Mouse (Mus musculus) testis, adult 2 months (tissue): ENCODE results near the gene Hoxd10. TPM values are rescaled to one million over a fixed set of nuclear protein-coding genes. Genes with fewer than 3 reads are reported as not detected.

Experiments used
- H3K27ac ChIP-seq: fragments of 200-500 bp; 2 replicates; pipeline ENCODE4 v1.5.1; 2012; ENCODE audit warnings: low read depth, low read length; ENCODE audit not compliant: control insufficient read depth, insufficient read depth
- H3K27me3 ChIP-seq: fragments of 200-500 bp; 2 replicates; pipeline ENCODE4 v1.6.1; 2012; ENCODE audit warnings: mild to moderate bottlenecking, low read length, moderate library complexity; ENCODE audit not compliant: control insufficient read depth, insufficient read depth
- H3K36me3 ChIP-seq: fragments of 200-500 bp; 2 replicates; pipeline ENCODE4 v1.6.1; 2012; ENCODE audit warnings: mild to moderate bottlenecking, low read length; ENCODE audit not compliant: control insufficient read depth, insufficient read depth
- H3K4me1 ChIP-seq: fragments of 200-500 bp; 2 replicates; pipeline ENCODE4 v1.6.1; 2012; ENCODE audit warnings: low read length; ENCODE audit not compliant: control insufficient read depth, insufficient read depth
- H3K4me3 ChIP-seq: fragments of 200-500 bp; 2 replicates; pipeline ENCODE4 v1.5.1; 2012; ENCODE audit warnings: low read depth, mild to moderate bottlenecking, low read length, moderate library complexity, mixed read lengths; ENCODE audit not compliant: control insufficient read depth
- CTCF ChIP-seq: fragments of 200-500 bp; IDR thresholded peaks from 2 replicates; pipeline ENCODE4 v1.5.1; 2012; ENCODE audit warnings: low read depth, mild to moderate bottlenecking, inconsistent platforms, low read length, moderate library complexity; ENCODE audit not compliant: control insufficient read depth, insufficient read depth, insufficient replicate concordance
- POLR2A ChIP-seq: fragments of 200-500 bp; IDR thresholded peaks from 2 replicates; pipeline ENCODE4 v1.6.1; 2012; ENCODE audit warnings: low read depth, mild to moderate bottlenecking, inconsistent platforms, low read length, moderate library complexity; ENCODE audit not compliant: control insufficient read depth
- polyA plus RNA-seq: library from polyadenylated mRNA; depleted of rRNA; stranded (reverse); fragments of >200 nt; gene quantifications from 2 replicates; pipeline ENCODE4 v1.2.3, GENCODE M21; 2012

The Hoxd10 gene
- polyA plus RNA-seq, 1 experiment = 0.73 TPM

- Histone ChIP-seq H3K4me1 (peaks cover 19% of the 10 kb centered on the region), H3K27ac (peak overlapping the region; percentile 45), H3K36me3 (no peaks in the 10 kb centered on the region), H3K27me3 (peaks cover 3% of the 10 kb centered on the region), H3K4me3 (peak overlapping the region; percentile 53)
- TF ChIP-seq CTCF = no peak
- no peak for TF ChIP-seq POLR2A
These were observed 6.7 kb downstream of the Hoxd10 start for GRCm38 (mm10) chr2:74698201-74699052.

- no peaks in the 10 kb centered on the region for H3K36me3 ChIP-seq
- H3K4me1 ChIP-seq = peaks cover 24% of the 10 kb centered on the region
- H3K4me3 ChIP-seq = peak overlapping the region; percentile 53
- peaks cover 3% of the 10 kb centered on the region for H3K27me3 ChIP-seq
- H3K27ac ChIP-seq = peak overlapping the region; percentile 19
- no peak for TF ChIP-seq POLR2A
- no peak for TF ChIP-seq CTCF
These were observed 7.3 kb downstream of the Hoxd10 start for GRCm38 (mm10) chr2:74699053-74699430.

DNA sequence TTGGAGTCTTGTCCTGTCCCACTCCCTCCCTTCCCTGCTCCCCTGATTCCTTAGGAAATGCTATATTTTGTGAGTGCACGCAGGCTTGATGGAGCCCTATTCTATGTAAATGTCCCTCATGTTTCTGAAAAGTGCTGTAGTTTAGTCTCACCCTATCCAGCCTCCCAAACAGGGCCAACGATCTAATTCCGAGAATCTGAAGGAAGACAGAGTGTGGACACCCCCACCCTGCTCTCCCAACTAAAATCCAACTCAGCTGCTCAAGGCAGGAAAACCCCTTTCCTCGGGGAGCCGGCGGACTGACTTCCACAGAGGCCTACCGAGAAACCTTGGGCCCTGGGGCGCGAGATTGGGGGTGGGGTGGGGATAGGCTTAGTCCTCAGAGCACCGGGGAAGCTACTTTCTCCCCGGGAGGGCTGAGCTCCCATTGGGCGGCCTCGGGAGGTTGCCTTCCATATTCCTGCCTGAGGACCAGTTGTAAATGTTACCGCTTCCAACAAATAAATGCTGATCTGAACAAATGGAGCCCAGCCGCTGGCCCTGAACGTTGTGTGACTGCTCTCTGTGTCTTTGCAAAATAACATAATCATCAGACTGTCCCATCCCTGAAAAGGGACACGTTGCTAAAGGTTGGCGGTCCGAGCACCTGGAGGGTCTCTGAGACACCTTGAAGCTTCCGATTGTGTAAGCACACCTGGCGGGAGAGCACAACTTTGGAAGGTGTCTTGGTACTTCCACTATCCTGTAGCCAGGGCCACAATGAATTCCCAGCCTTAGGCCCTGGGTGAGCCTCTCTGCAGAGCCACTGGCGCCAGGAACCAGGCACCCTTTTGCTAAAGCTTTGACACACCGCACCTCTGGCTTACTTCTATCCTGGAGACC is 8.2 kb downstream of the Hoxd10 start:
- peak overlapping the region; percentile 25 for H3K4me3 ChIP-seq
- H3K27ac ChIP-seq = peak overlapping the region; percentile 56
- peaks cover 3% of the 10 kb centered on the region for H3K27me3 ChIP-seq
- H3K36me3 ChIP-seq = no peaks in the 10 kb centered on the region
- H3K4me1 ChIP-seq = peaks cover 27% of the 10 kb centered on the region
- TF ChIP-seq POLR2A (no peak), CTCF (no peak)

GRCm38 (mm10) chr2:74700546-74701112 is 8.9 kb downstream of the Hoxd10 start:
- H3K4me3 ChIP-seq = peak overlapping the region; percentile 12
- H3K27me3 ChIP-seq = peaks cover 3% of the 10 kb centered on the region
- H3K4me1 ChIP-seq = peaks cover 27% of the 10 kb centered on the region
- H3K36me3 ChIP-seq = no peaks in the 10 kb centered on the region
- H3K27ac ChIP-seq = peak overlapping the region; percentile 56
- no peak for TF ChIP-seq POLR2A
- no peak for TF ChIP-seq CTCF

GRCm38 (mm10) chr2:74701949-74702819 is 10.5 kb downstream of the Hoxd10 start:
- Histone ChIP-seq H3K4me1 (peaks cover 25% of the 10 kb centered on the region), H3K27me3 (no peaks in the 10 kb centered on the region; the same call in 1 of the 2 replicates), H3K36me3 (no peaks in the 10 kb centered on the region; the same call in 1 of the 2 replicates), H3K27ac (no peak overlapping the region), H3K4me3 (no peak overlapping the region)
- no peak for TF ChIP-seq POLR2A
- TF ChIP-seq CTCF = peak; percentile 68; the same call in 1 of the 2 replicates

GRCm38 (mm10) chr2:74702820-74703219 is 11.1 kb downstream of the Hoxd10 start:
- TF ChIP-seq CTCF = no peak
- Histone ChIP-seq H3K4me1 (peaks cover 23% of the 10 kb centered on the region), H3K27me3 (no peaks in the 10 kb centered on the region; the same call in 1 of the 2 replicates), H3K36me3 (no peaks in the 10 kb centered on the region; the same call in 1 of the 2 replicates), H3K27ac (no peak overlapping the region; the same call in 1 of the 2 replicates), H3K4me3 (no peak overlapping the region)
